Mouse (Mus musculus): ENCODE results near the gene Homer1. TPM values are rescaled to one million over a fixed set of nuclear protein-coding genes. Genes with fewer than 3 reads are reported as not detected.

Gene Homer1
- total and polyA plus RNA-seq, 2 experiments from 2014 or later, result 14.8 to 71.9 TPM

GRCm38 (mm10) chr13:93354420-93355278, 55.2 kb downstream of the Homer1 start:
- H3K27me3 ChIP-seq (ENCODE audit: control insufficient read depth, insufficient read depth, low read length), result no peaks in the 10 kb centered on the region
- TF ChIP-seq EP300 (IDR thresholded peaks at IDR 0.05; ENCODE audit: low read depth) (no peak), CTCF (IDR thresholded peaks at IDR 0.05; ENCODE audit: low read depth) (no peak)
- H3K27ac ChIP-seq (ENCODE audit: low read depth), result no peak overlapping the region
- DNase-seq (ENCODE audit: low spot score) (no peak), ATAC-seq (ENCODE audit: insufficient read depth, low read depth) (no peak)
- H3K36me3 ChIP-seq (replicated peaks; ENCODE audit: control insufficient read depth, insufficient read depth, low read length), result peaks cover 8% of the 10 kb centered on the region; the same call in 1 of the 2 replicates
- H3K4me1 ChIP-seq (ENCODE audit: control insufficient read depth, insufficient read depth), result no peaks in the 10 kb centered on the region
- H3K4me3 ChIP-seq (ENCODE audit: low read depth, low read length), result no peak overlapping the region
- no peaks in the 10 kb centered on the region for H3K9me3 ChIP-seq (replicated peaks; ENCODE audit: control insufficient read depth, low read length)
- H3K9ac ChIP-seq (replicated peaks; ENCODE audit: low read depth, low read length), result no peak overlapping the region
- H3K4me2 ChIP-seq (ENCODE audit: low read depth, low read length), result no peak overlapping the region
- 77% methylated on average over 7 of the region's 7 CpGs for WGBS

GRCm38 (mm10) chr13:93355279-93355587, 55.8 kb downstream of the Homer1 start:
- H3K4me1 ChIP-seq (ENCODE audit: control insufficient read depth, insufficient read depth), result no peaks in the 10 kb centered on the region
- ATAC-seq (ENCODE audit: insufficient read depth, low read depth) (no peak), DNase-seq (ENCODE audit: low spot score) (no peak)
- no peak overlapping the region for H3K9ac ChIP-seq (replicated peaks; ENCODE audit: low read depth, low read length)
- peaks cover 8% of the 10 kb centered on the region; the same call in 1 of the 2 replicates for H3K36me3 ChIP-seq (replicated peaks; ENCODE audit: control insufficient read depth, insufficient read depth, low read length)
- no peak overlapping the region for H3K27ac ChIP-seq (ENCODE audit: low read depth)
- H3K27me3 ChIP-seq (ENCODE audit: control insufficient read depth, insufficient read depth, low read length), result no peaks in the 10 kb centered on the region
- H3K9me3 ChIP-seq (replicated peaks; ENCODE audit: control insufficient read depth, low read length), result no peaks in the 10 kb centered on the region
- no peak overlapping the region for H3K4me3 ChIP-seq (ENCODE audit: low read depth, low read length)
- no peak overlapping the region for H3K4me2 ChIP-seq (ENCODE audit: low read depth, low read length)
- TF ChIP-seq EP300 (IDR thresholded peaks at IDR 0.05; ENCODE audit: low read depth), result no peak
- no peak for TF ChIP-seq CTCF (IDR thresholded peaks at IDR 0.05; ENCODE audit: low read depth)
- 94% methylated on average over 6 of the region's 6 CpGs for WGBS

GRCm38 (mm10) chr13:93358522-93358921, 59.1 kb downstream of the Homer1 start:
- H3K9me3 ChIP-seq (replicated peaks; ENCODE audit: control insufficient read depth, low read length), result no peaks in the 10 kb centered on the region
- ATAC-seq (ENCODE audit: insufficient read depth, low read depth) (no peak), DNase-seq (ENCODE audit: low spot score) (no peak)
- H3K27me3 ChIP-seq (ENCODE audit: control insufficient read depth, insufficient read depth, low read length), result no peaks in the 10 kb centered on the region
- no peaks in the 10 kb centered on the region for H3K4me1 ChIP-seq (ENCODE audit: control insufficient read depth, insufficient read depth)
- no peak overlapping the region for H3K9ac ChIP-seq (replicated peaks; ENCODE audit: low read depth, low read length)
- H3K36me3 ChIP-seq (replicated peaks; ENCODE audit: control insufficient read depth, insufficient read depth, low read length), result peaks cover 8% of the 10 kb centered on the region; the same call in 1 of the 2 replicates
- WGBS, result 80% methylated on average over 1 of the region's 1 CpGs
- H3K27ac ChIP-seq (ENCODE audit: low read depth), result no peak overlapping the region
- no peak overlapping the region for H3K4me2 ChIP-seq (ENCODE audit: low read depth, low read length)
- TF ChIP-seq CTCF (IDR thresholded peaks at IDR 0.05; ENCODE audit: low read depth), result no peak
- no peak overlapping the region for H3K4me3 ChIP-seq (ENCODE audit: low read depth, low read length)

- no peaks in the 10 kb centered on the region for H3K27me3 ChIP-seq (ENCODE audit: control insufficient read depth, insufficient read depth, low read length)
- WGBS, result 85% methylated on average over 5 of the region's 5 CpGs
- H3K9me3 ChIP-seq (replicated peaks; ENCODE audit: control insufficient read depth, low read length), result no peaks in the 10 kb centered on the region
- DNase-seq (ENCODE audit: low spot score) (no peak), ATAC-seq (ENCODE audit: insufficient read depth, low read depth) (no peak)
- no peak overlapping the region for H3K4me2 ChIP-seq (ENCODE audit: low read depth, low read length)
- TF ChIP-seq EP300 (IDR thresholded peaks at IDR 0.05; ENCODE audit: low read depth) (no peak), CTCF (IDR thresholded peaks at IDR 0.05; ENCODE audit: low read depth) (no peak)
- H3K9ac ChIP-seq (replicated peaks; ENCODE audit: low read depth, low read length), result no peak overlapping the region
- H3K27ac ChIP-seq (ENCODE audit: low read depth), result no peak overlapping the region
- 0 out of 2 replicates have a peak, but pooled peaks cover 4% of the 10 kb centered on the region for H3K36me3 ChIP-seq (replicated peaks; ENCODE audit: control insufficient read depth, insufficient read depth, low read length)
- H3K4me1 ChIP-seq (ENCODE audit: control insufficient read depth, insufficient read depth), result no peaks in the 10 kb centered on the region
- H3K4me3 ChIP-seq (ENCODE audit: low read depth, low read length), result no peak overlapping the region
Observed at GRCm38 (mm10) chr13:93367555-93367954, 68.1 kb downstream of the Homer1 start.

- Histone ChIP-seq H3K27me3 (ENCODE audit: control insufficient read depth, insufficient read depth, low read length) (no peaks in the 10 kb centered on the region), H3K4me2 (ENCODE audit: low read depth, low read length) (no peak overlapping the region), H3K27ac (ENCODE audit: low read depth) (no peak overlapping the region), H3K36me3 (replicated peaks; ENCODE audit: control insufficient read depth, insufficient read depth, low read length) (0 out of 2 replicates have a peak, but pooled peaks cover 3% of the 10 kb centered on the region), H3K9me3 (replicated peaks; ENCODE audit: control insufficient read depth, low read length) (no peaks in the 10 kb centered on the region), H3K4me3 (ENCODE audit: low read depth, low read length) (no peak overlapping the region), H3K4me1 (ENCODE audit: control insufficient read depth, insufficient read depth) (no peaks in the 10 kb centered on the region), H3K9ac (replicated peaks; ENCODE audit: low read depth, low read length) (no peak overlapping the region)
- no peak for ATAC-seq (ENCODE audit: insufficient read depth, low read depth)
- DNase-seq (ENCODE audit: low spot score), result no peak
- TF ChIP-seq CTCF (IDR thresholded peaks at IDR 0.05; ENCODE audit: low read depth) (no peak), EP300 (IDR thresholded peaks at IDR 0.05; ENCODE audit: low read depth) (no peak)
- 70% methylated on average over 7 of the region's 7 CpGs for WGBS
Observed at GRCm38 (mm10) chr13:93368812-93369584, 69.6 kb downstream of the Homer1 start.

All from heart, postnatal 0 days (tissue).